Mouse (Mus musculus): ENCODE results near the gene Gap43.

GRCm38 (mm10) chr16:42360061-42360460 lies 19.6 kb upstream of the Gap43 start:
- TF ChIP-seq TAL1 (IDR thresholded peaks at IDR 0.05; ENCODE audit: low read length): no peak
- no peak for TF ChIP-seq GATA1 (IDR thresholded peaks at IDR 0.05; ENCODE audit: low read length)
